Mouse (Mus musculus) MEL (cell line): ENCODE measurements around the gene Cgnl1. TPM values are rescaled to one million over a fixed set of nuclear protein-coding genes. Genes with fewer than 3 reads are reported as not detected.

ENCODE experiments used
- DNase-seq: peaks from one replicate; pipeline ENCODE4 v3.0.0; 2011; ENCODE audit warnings: low read depth, low spot score
- H3K27ac ChIP-seq: 2 replicates; pipeline ENCODE4 v1.5.1; 2012; ENCODE audit warnings: low read depth, mild to moderate bottlenecking, control low read depth, low read length, moderate library complexity; ENCODE audit not compliant: control insufficient read depth
- H3K27me3 ChIP-seq, 2 experiments: fragments of 150-350 bp in 1 of 2; sonication (generic) in 1 of 2; 2 replicates each; pipeline ENCODE4 v1.6.1; 2012; ENCODE audit warnings: low read length in 2 of 2, mild to moderate bottlenecking in 2 of 2, improper control_type of control experiment in 1 of 2, moderate library complexity in 1 of 2; ENCODE audit not compliant: insufficient read depth in 2 of 2, control insufficient read depth in 1 of 2
- H3K36me3 ChIP-seq, 2 experiments: 2 replicates each; pipeline ENCODE4 v1.6.1; 2012 to 2014; ENCODE audit warnings: low read length in 2 of 2, improper control_type of control experiment in 1 of 2, inconsistent platforms in 1 of 2, mild to moderate bottlenecking in 1 of 2; ENCODE audit not compliant: insufficient read depth in 2 of 2, control insufficient read depth in 1 of 2
- H3K4me1 ChIP-seq, 2 experiments: fragments of 150-350 bp in 1 of 2; sonication (generic) in 1 of 2; 2 replicates each; pipeline ENCODE4 v1.6.1; 2012; ENCODE audit warnings: low read length in 2 of 2, improper control_type of control experiment in 1 of 2, mild to moderate bottlenecking in 1 of 2; ENCODE audit not compliant: insufficient read depth in 2 of 2, control insufficient read depth in 1 of 2
- H3K4me3 ChIP-seq, 2 experiments: fragments of 150-350 bp in 1 of 2; sonication (generic) in 1 of 2; 2 replicates each; pipeline ENCODE4 v1.5.1; 2012; ENCODE audit warnings: low read depth in 2 of 2, low read length in 2 of 2, mild to moderate bottlenecking in 2 of 2, moderate library complexity in 2 of 2, control low read depth in 1 of 2, improper control_type of control experiment in 1 of 2; ENCODE audit not compliant: control insufficient read depth in 1 of 2, insufficient read depth in 1 of 2
- H3K79me2 ChIP-seq: 2 replicates; pipeline ENCODE4 v1.6.1; 2012; ENCODE audit warnings: mild to moderate bottlenecking, low read length, moderate library complexity; ENCODE audit not compliant: control insufficient read depth, poor library complexity, insufficient read depth
- H3K9ac ChIP-seq: 2 replicates; pipeline ENCODE4 v1.6.1; 2012; ENCODE audit warnings: low read depth, mild to moderate bottlenecking, control low read depth, low read length, moderate library complexity; ENCODE audit not compliant: control insufficient read depth, poor library complexity, severe bottlenecking
- H3K9me3 ChIP-seq: fragments of 150-350 bp; sonication (generic); replicated peaks from 2 replicates; pipeline ENCODE4 v1.6.1; 2012; ENCODE audit warnings: mild to moderate bottlenecking, low read length, improper control_type of control experiment, moderate library complexity; ENCODE audit not compliant: insufficient read depth
- BHLHE40 ChIP-seq: IDR thresholded peaks from 2 replicates; pipeline ENCODE4 v1.6.1; 2012; ENCODE audit warnings: low read depth, mild to moderate bottlenecking, inconsistent platforms, low read length, improper control_type of control experiment, borderline replicate concordance
- CTCF ChIP-seq, 3 experiments: IDR thresholded peaks in 2 of 3; conservative IDR thresholded peaks in 1 of 3; 2 replicates each; pipeline ENCODE4 v1.5.1; 2011 to 2012; ENCODE audit warnings: low read length in 3 of 3, low read depth in 2 of 3, mild to moderate bottlenecking in 2 of 3, improper control_type of control experiment in 1 of 3, inconsistent platforms in 1 of 3, mixed read lengths in 1 of 3, moderate library complexity in 1 of 3; ENCODE audit not compliant: control insufficient read depth in 1 of 3, insufficient read depth in 1 of 3, poor library complexity in 1 of 3, severe bottlenecking in 1 of 3
- E2F4 ChIP-seq: IDR thresholded peaks from 2 replicates; pipeline ENCODE4 v1.6.1; 2011; ENCODE audit warnings: low read depth, low read length, improper control_type of control experiment, borderline replicate concordance
- ETS1 ChIP-seq: IDR thresholded peaks from 2 replicates; pipeline ENCODE4 v1.6.1; 2012; ENCODE audit warnings: low read depth, mild to moderate bottlenecking, inconsistent platforms, low read length, improper control_type of control experiment, moderate library complexity
- GATA1 ChIP-seq: IDR thresholded peaks from 2 replicates; pipeline ENCODE4 v1.6.1; 2011; ENCODE audit warnings: low read depth, low read length, improper control_type of control experiment
- JUND ChIP-seq: IDR thresholded peaks from 2 replicates; pipeline ENCODE4 v1.6.1; 2011; ENCODE audit warnings: low read depth, mild to moderate bottlenecking, improper control_type of control experiment, low read length
- KAT2A ChIP-seq: conservative IDR thresholded peaks from 2 replicates; pipeline ENCODE4 v1.6.1; 2012; ENCODE audit warnings: low read depth, low read length, improper control_type of control experiment, inconsistent platforms
- MEF2A ChIP-seq: IDR thresholded peaks from 2 replicates; pipeline ENCODE4 v1.6.1; 2014; ENCODE audit warnings: low read depth, mild to moderate bottlenecking, inconsistent platforms, low read length, improper control_type of control experiment; ENCODE audit not compliant: poor library complexity, insufficient replicate concordance, severe bottlenecking; ENCODE audit errors: extremely low read depth
- MXI1 ChIP-seq: IDR thresholded peaks from 2 replicates; pipeline ENCODE4 v1.6.1; 2011; ENCODE audit warnings: mild to moderate bottlenecking, low read depth, low read length, improper control_type of control experiment
- MYB ChIP-seq: IDR thresholded peaks from 2 replicates; pipeline ENCODE4 v1.6.1; 2011; ENCODE audit warnings: mild to moderate bottlenecking, low read depth, low read length, improper control_type of control experiment
- NELFE ChIP-seq: IDR thresholded peaks from 2 replicates; pipeline ENCODE4 v1.6.1; 2011; ENCODE audit warnings: low read depth, low read length, improper control_type of control experiment
- POLR2AphosphoS2 ChIP-seq: IDR thresholded peaks from 2 replicates; pipeline ENCODE4 v1.6.1; 2011; ENCODE audit warnings: low read length, improper control_type of control experiment
- SIN3A ChIP-seq: IDR thresholded peaks from 2 replicates; pipeline ENCODE4 v1.6.1; 2012; ENCODE audit warnings: low read length, improper control_type of control experiment, inconsistent platforms
- TAL1 ChIP-seq: IDR thresholded peaks from 2 replicates; pipeline ENCODE4 v1.6.1; 2012; ENCODE audit warnings: mild to moderate bottlenecking, inconsistent platforms, low read length, moderate library complexity, mixed read lengths
- TBP ChIP-seq: IDR thresholded peaks from 2 replicates; pipeline ENCODE4 v1.8.0; 2011; ENCODE audit warnings: low read depth, low read length, improper control_type of control experiment
- TCF12 ChIP-seq: IDR thresholded peaks from 2 replicates; pipeline ENCODE4 v1.6.1; 2014; ENCODE audit warnings: low read depth, mild to moderate bottlenecking, inconsistent platforms, low read length, improper control_type of control experiment, moderate library complexity
- UBTF ChIP-seq: IDR thresholded peaks from 2 replicates; pipeline ENCODE4 v1.6.1; 2012; ENCODE audit warnings: low read depth, mild to moderate bottlenecking, inconsistent platforms, low read length, improper control_type of control experiment, moderate library complexity, borderline replicate concordance; ENCODE audit not compliant: insufficient read depth
- USF1 ChIP-seq: IDR thresholded peaks from 2 replicates; pipeline ENCODE4 v1.6.1; 2014; ENCODE audit warnings: low read depth, mild to moderate bottlenecking, inconsistent platforms, low read length, improper control_type of control experiment, moderate library complexity
- USF2 ChIP-seq, 2 experiments: IDR thresholded peaks; 2 replicates each; pipeline ENCODE4 v1.6.1; 2011 to 2012; ENCODE audit warnings: improper control_type of control experiment in 2 of 2, low read length in 2 of 2, borderline replicate concordance in 1 of 2, inconsistent platforms in 1 of 2, low read depth in 1 of 2, mild to moderate bottlenecking in 1 of 2; ENCODE audit not compliant: insufficient read depth in 1 of 2
- ZC3H11A ChIP-seq: IDR thresholded peaks from 2 replicates; pipeline ENCODE4 v1.6.1; 2012; ENCODE audit warnings: low read depth, mild to moderate bottlenecking, inconsistent platforms, low read length, improper control_type of control experiment
- ZMIZ1 ChIP-seq: IDR thresholded peaks from 2 replicates; pipeline ENCODE4 v1.6.1; 2012; ENCODE audit warnings: low read depth, mild to moderate bottlenecking, inconsistent platforms, low read length, improper control_type of control experiment, moderate library complexity
- ZNF384 ChIP-seq: IDR thresholded peaks from 2 replicates; pipeline ENCODE4 v1.6.1; 2012; ENCODE audit warnings: low read depth, mild to moderate bottlenecking, inconsistent platforms, low read length, improper control_type of control experiment
- polyA plus RNA-seq, 2 experiments: library from polyadenylated mRNA; stranded (reverse) in 1 of 2; unstranded in 1 of 2; fragments of >175 nt in 1 of 2; fragments of >200 nt in 1 of 2; gene quantifications; 2 replicates each; pipeline versions ENCODE4 v1.2.1 to v1.2.4; 2012; ENCODE audit warnings: low replicate concordance in 2 of 2, low read depth in 1 of 2; ENCODE audit not compliant: insufficient read length in 2 of 2, insufficient read depth in 1 of 2, missing spikeins in 1 of 2
- total RNA-seq: library from RNA; depleted of rRNA; stranded (reverse); fragments of 300-350 nt; gene quantifications from 2 replicates; pipeline ENCODE4 v1.2.3, GENCODE M21; 2012

Gene Cgnl1
- total and polyA plus RNA-seq, 3 experiments = 0.19 to 0.70 TPM; not detected in 1

DNA sequence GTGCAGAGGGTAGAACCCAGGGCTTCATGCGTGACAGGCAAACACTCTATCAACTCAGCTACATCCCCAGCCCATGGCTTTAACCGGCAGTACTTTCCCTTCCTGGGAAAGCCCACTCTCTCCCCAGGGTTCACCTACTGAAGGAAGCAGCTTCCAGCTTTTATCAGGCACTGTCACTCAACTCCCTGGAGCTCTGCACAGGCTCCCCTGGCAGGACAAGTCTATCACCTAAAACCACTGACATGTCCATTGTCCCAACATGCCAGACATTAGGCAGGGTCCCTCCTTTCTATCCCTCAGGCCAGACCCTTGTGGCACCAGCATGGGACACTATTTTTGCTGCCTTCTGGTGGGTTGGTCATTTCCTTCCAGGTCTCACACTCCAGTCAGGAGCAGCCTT is 37.8 kb downstream of the Cgnl1 start:
- no peak overlapping the region for H3K4me3 ChIP-seq
- H3K27ac ChIP-seq = no peak overlapping the region
- DNase-seq = no peak
- TF ChIP-seq KAT2A (no peak), UBTF (no peak), ZMIZ1 (no peak), NELFE (no peak), ZNF384 (no peak), CTCF (IDR thresholded peaks at IDR 0.05 in 2 of 3, conservative IDR thresholded peaks at IDR 0.05 in 1 of 3; ENCODE audit: control insufficient read depth in 1 of 3, insufficient read depth in 1 of 3, low read depth in 2 of 3, low read length in 3 of 3, poor library complexity in 1 of 3, severe bottlenecking in 1 of 3) (no peak), TAL1 (no peak), SIN3A (no peak), ZC3H11A (no peak), ETS1 (no peak), GATA1 (no peak)
- H3K9ac ChIP-seq = no peak overlapping the region
- peaks cover 17 to 23% of the 10 kb centered on the region in 2 experiments for H3K27me3 ChIP-seq
- H3K9me3 ChIP-seq = no peaks in the 10 kb centered on the region
- H3K36me3 ChIP-seq = no peaks in the 10 kb centered on the region
- no peaks in the 10 kb centered on the region for H3K79me2 ChIP-seq
- no peaks in the 10 kb centered on the region for H3K4me1 ChIP-seq

DNA sequence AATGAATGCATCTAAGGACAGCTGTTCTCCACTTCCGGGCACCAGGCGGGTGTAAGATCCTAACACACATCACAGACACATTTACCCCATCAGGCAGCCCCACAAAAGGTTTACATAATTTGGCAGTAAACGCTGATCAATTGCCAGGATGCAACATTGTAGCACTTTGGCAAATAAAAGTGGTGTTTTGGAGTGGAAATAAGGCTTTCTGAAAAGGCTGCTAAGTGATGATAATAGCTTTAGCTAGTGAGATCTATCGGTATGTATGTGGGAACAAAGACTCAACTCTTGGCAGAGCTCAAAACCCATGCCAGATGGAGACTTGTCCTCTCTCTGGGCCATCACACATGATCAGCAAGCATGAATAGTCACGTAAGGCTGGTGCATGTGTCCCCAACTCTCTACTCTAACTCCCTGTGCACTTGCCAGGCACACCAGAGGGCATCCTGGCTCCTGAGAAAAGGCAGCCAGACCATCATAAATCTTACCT is 42.5 kb downstream of the Cgnl1 start:
- H3K36me3 ChIP-seq = no peaks in the 10 kb centered on the region
- H3K27ac ChIP-seq = no peak overlapping the region
- no peak overlapping the region for H3K4me3 ChIP-seq
- no peaks in the 10 kb centered on the region for H3K79me2 ChIP-seq
- peaks cover 14 to 20% of the 10 kb centered on the region in 2 experiments for H3K27me3 ChIP-seq
- DNase-seq = no peak
- no peaks in the 10 kb centered on the region for H3K4me1 ChIP-seq
- TF ChIP-seq USF1 (no peak), USF2 (IDR thresholded peaks at IDR 0.05; ENCODE audit: borderline replicate concordance in 1 of 2, insufficient read depth in 1 of 2, low read depth in 1 of 2, low read length in 2 of 2) (no peak), MEF2A (no peak), TBP (no peak), MXI1 (no peak), BHLHE40 (no peak), TAL1 (no peak), SIN3A (no peak), E2F4 (no peak), JUND (no peak), ZC3H11A (no peak), CTCF (IDR thresholded peaks at IDR 0.05 in 2 of 3, conservative IDR thresholded peaks at IDR 0.05 in 1 of 3; ENCODE audit: control insufficient read depth in 1 of 3, insufficient read depth in 1 of 3, low read depth in 2 of 3, low read length in 3 of 3, poor library complexity in 1 of 3, severe bottlenecking in 1 of 3) (no peak), MYB (no peak), KAT2A (no peak), NELFE (no peak), POLR2AphosphoS2 (no peak), TCF12 (no peak)
- no peaks in the 10 kb centered on the region for H3K9me3 ChIP-seq
- H3K9ac ChIP-seq = no peak overlapping the region
